Mouse (Mus musculus): ENCODE data around the gene Cxcl1.

Cxcl1 gene

GRCm38 (mm10) chr5:90888661-90889060, 2.4 kb upstream of the Cxcl1 start:
- no peak for DNase-seq (ENCODE audit: low spot score)

- no peak for DNase-seq (ENCODE audit: low spot score)
Measured at GRCm38 (mm10) chr5:90891464-90891813, 398 bp downstream of the Cxcl1 start.

- no peak for DNase-seq (ENCODE audit: low spot score)
Measured at GRCm38 (mm10) chr5:90894231-90894630, 3.2 kb downstream of the Cxcl1 start.

- DNase-seq (ENCODE audit: low spot score) = no peak
Measured at GRCm38 (mm10) chr5:90897429-90897828, 6.4 kb downstream of the Cxcl1 start.

GRCm38 (mm10) chr5:90899308-90899707, 8.3 kb downstream of the Cxcl1 start:
- no peak for DNase-seq (ENCODE audit: low spot score)

- peak; percentile 48 for DNase-seq (ENCODE audit: low spot score)
Measured at GRCm38 (mm10) chr5:90900147-90900546, 9.1 kb downstream of the Cxcl1 start.

- DNase-seq (ENCODE audit: low spot score) = no peak
Measured at GRCm38 (mm10) chr5:90900688-90901087, 9.6 kb downstream of the Cxcl1 start.

GRCm38 (mm10) chr5:90902380-90903260, 11.6 kb downstream of the Cxcl1 start:
- DNase-seq (ENCODE audit: low spot score) = no peak

- DNase-seq (ENCODE audit: low spot score) = no peak
Measured at GRCm38 (mm10) chr5:90903339-90904020, 12.4 kb downstream of the Cxcl1 start, which contains the start of gene Cxcl2. TSS of gene Cxcl2 (plus strand) at chr5:90903871.

- peak; percentile 78 for DNase-seq (ENCODE audit: low spot score)
Measured at GRCm38 (mm10) chr5:90908983-90909382, 17.9 kb downstream of the Cxcl1 start.

GRCm38 (mm10) chr5:90919495-90919894, 28.5 kb downstream of the Cxcl1 start:
- DNase-seq (ENCODE audit: low spot score) = no peak

GRCm38 (mm10) chr5:90922958-90923357, 31.9 kb downstream of the Cxcl1 start:
- DNase-seq (ENCODE audit: low spot score) = no peak

- DNase-seq (ENCODE audit: low spot score) = no peak
Measured at GRCm38 (mm10) chr5:90930546-90930945, 39.5 kb downstream of the Cxcl1 start.

- DNase-seq (ENCODE audit: low spot score) = peak; percentile 89
Measured at GRCm38 (mm10) chr5:90930971-90931851, 40.2 kb downstream of the Cxcl1 start, which contains the start of gene Mthfd2l. TSS of gene Mthfd2l (plus strand) at chr5:90931117.

- no peak for DNase-seq (ENCODE audit: low spot score)
Measured at GRCm38 (mm10) chr5:90931911-90932310, 40.9 kb downstream of the Cxcl1 start.

- DNase-seq (ENCODE audit: low spot score) = no peak
Measured at GRCm38 (mm10) chr5:90936706-90937105, 45.7 kb downstream of the Cxcl1 start.
